Mouse (Mus musculus): Measurements from ENCODE around the gene Cebpa.

Cebpa gene

GRCm38 (mm10) chr7:35118841-35119413 lies at the start of gene Cebpa:
Gene Cebpa, plus strand, starts transcription at chr7:35119293.
- CTCF ChIA-PET: no interaction called here

GRCm38 (mm10) chr7:35076645-35077044 lies 42.4 kb upstream of the Cebpa start:
- CTCF ChIA-PET: no interaction called here

GRCm38 (mm10) chr7:35080843-35081338 lies 38.2 kb upstream of the Cebpa start:
- CTCF ChIA-PET: no interaction called here

GRCm38 (mm10) chr7:35081406-35082104 lies 37.5 kb upstream of the Cebpa start:
- CTCF ChIA-PET: no interaction called here

- CTCF ChIA-PET: interaction anchor here (0.6 kb wide), 1 partner anchor 9 kb away, joined by 3 read pairs; no protein-coding TSS in a partner anchor
These were observed 34.3 kb upstream of the Cebpa start for GRCm38 (mm10) chr7:35084565-35085360.

GRCm38 (mm10) chr7:35086271-35086861 lies 32.7 kb upstream of the Cebpa start:
- CTCF ChIA-PET: interaction anchor here (0.6 kb wide), 1 partner anchor 288 kb away, joined by 5 read pairs; no protein-coding TSS in a partner anchor

- CTCF ChIA-PET: no interaction called here
These were observed 28.5 kb upstream of the Cebpa start for GRCm38 (mm10) chr7:35090550-35090949.

- CTCF ChIA-PET: no interaction called here
These were observed 24.0 kb upstream of the Cebpa start for GRCm38 (mm10) chr7:35094975-35095678.

- CTCF ChIA-PET: no interaction called here
These were observed 20.3 kb upstream of the Cebpa start for GRCm38 (mm10) chr7:35098777-35099176.

- CTCF ChIA-PET: no interaction called here
These were observed 19.6 kb upstream of the Cebpa start for GRCm38 (mm10) chr7:35099528-35099927.

- CTCF ChIA-PET: no interaction called here
These were observed 12.5 kb upstream of the Cebpa start for GRCm38 (mm10) chr7:35106614-35107013.

GRCm38 (mm10) chr7:35107630-35108029 lies 11.5 kb upstream of the Cebpa start:
- CTCF ChIA-PET: no interaction called here

GRCm38 (mm10) chr7:35108046-35108445 lies 11.0 kb upstream of the Cebpa start:
- CTCF ChIA-PET: no interaction called here

- CTCF ChIA-PET: no interaction called here
These were observed 10.4 kb upstream of the Cebpa start for GRCm38 (mm10) chr7:35108663-35109062.

GRCm38 (mm10) chr7:35113136-35113535 lies 6.0 kb upstream of the Cebpa start:
- CTCF ChIA-PET: no interaction called here

GRCm38 (mm10) chr7:35113721-35114120 lies 5.4 kb upstream of the Cebpa start:
- CTCF ChIA-PET: no interaction called here

- CTCF ChIA-PET: no interaction called here
These were observed 2.6 kb upstream of the Cebpa start for GRCm38 (mm10) chr7:35116524-35116923.

GRCm38 (mm10) chr7:35117052-35117451 lies 2.0 kb upstream of the Cebpa start:
- CTCF ChIA-PET: interaction anchor here (0.6 kb wide), 1 partner anchor 444 kb away, joined by 3 read pairs; no protein-coding TSS in a partner anchor

GRCm38 (mm10) chr7:35117761-35118098 lies 1.4 kb upstream of the Cebpa start:
- CTCF ChIA-PET: interaction anchor here (0.6 kb wide), 1 partner anchor 445 kb away, joined by 3 read pairs; no protein-coding TSS in a partner anchor

GRCm38 (mm10) chr7:35118099-35118781 lies 853 bp upstream of the Cebpa start:
- CTCF ChIA-PET: no interaction called here

- CTCF ChIA-PET: no interaction called here
These were observed 533 bp downstream of the Cebpa start for GRCm38 (mm10) chr7:35119506-35120145.
